Mouse (Mus musculus) forebrain, embryonic 12.5 days (tissue): ENCODE data around the gene Pdzd11. TPM values are rescaled to one million over a fixed set of nuclear protein-coding genes. Genes with fewer than 3 reads are reported as not detected.

Experiments
- ATAC-seq: fragments of 200-750 bp; cut with Nextera tagmentation; 2 replicates; pipeline ENCODE4 v1.8.0; 2017; ENCODE audit warnings: moderate TSS enrichment; ENCODE audit not compliant: low FRiP score
- H3K27ac ChIP-seq: fragments of 300-500 bp; sonication (generic); 2 replicates; pipeline ENCODE4 v1.5.1; 2016; ENCODE audit warnings: mild to moderate bottlenecking
- H3K27me3 ChIP-seq: fragments of 300-500 bp; sonication (generic); 2 replicates; pipeline ENCODE4 v1.6.1; 2016; ENCODE audit warnings: mild to moderate bottlenecking
- H3K36me3 ChIP-seq: fragments of 300-500 bp; sonication (generic); replicated peaks from 2 replicates; pipeline ENCODE4 v1.6.1; 2016; ENCODE audit warnings: mild to moderate bottlenecking
- H3K4me1 ChIP-seq: fragments of 300-500 bp; sonication (generic); 2 replicates; pipeline ENCODE4 v1.6.1; 2016
- H3K4me2 ChIP-seq: fragments of 300-500 bp; sonication (generic); 2 replicates; pipeline ENCODE4 v1.6.1; 2016; ENCODE audit warnings: mild to moderate bottlenecking, moderate library complexity
- H3K4me3 ChIP-seq: fragments of 300-500 bp; sonication (generic); replicated peaks from 2 replicates; pipeline ENCODE4 v1.5.1; 2016; ENCODE audit warnings: mild to moderate bottlenecking
- H3K9ac ChIP-seq: fragments of 300-500 bp; sonication (generic); 2 replicates; pipeline ENCODE4 v1.6.1; 2016; ENCODE audit warnings: mild to moderate bottlenecking
- H3K9me3 ChIP-seq: fragments of 300-500 bp; sonication (generic); 2 replicates; pipeline ENCODE4 v1.6.1; 2016
- WGBS: fragments of 180-500 bp; shearing (Covaris S2); methylation state at CpG from one replicate; pipeline ENCODE4 v1.1.7; 2016; 5-methylcytosine and 5-hydroxymethylcytosine counted together
- polyA plus RNA-seq: library from polyadenylated mRNA; unstranded; fragments of >200 nt; fragmentation: Nextera tagmentation; extraction: Ambion mirVana; gene quantifications from 2 replicates; pipeline ENCODE4 v1.2.1, GENCODE M21; 2016

The Pdzd11 gene
- polyA plus RNA-seq, 1 experiment from 2014 or later, result 130 TPM

- no peak for ATAC-seq
- no peak overlapping the region for H3K4me3 ChIP-seq
- H3K27ac ChIP-seq, result no peak overlapping the region
- H3K4me2 ChIP-seq, result no peak overlapping the region
- 26% methylated on average over 5 of the region's 5 CpGs for WGBS
- peaks cover 22% of the 10 kb centered on the region for H3K27me3 ChIP-seq
- no peak overlapping the region for H3K9ac ChIP-seq
- no peaks in the 10 kb centered on the region for H3K9me3 ChIP-seq
- no peaks in the 10 kb centered on the region for H3K4me1 ChIP-seq
- H3K36me3 ChIP-seq, result no peaks in the 10 kb centered on the region
These were observed 28.9 kb downstream of the Pdzd11 start for GRCm38 (mm10) chrX:100597439-100597838.

GRCm38 (mm10) chrX:100594791-100595190 is 31.6 kb downstream of the Pdzd11 start, which contains the start of gene P2ry4:
TSS of gene P2ry4 (minus strand) at chrX:100594869.
- H3K9ac ChIP-seq, result no peak within 1 kb of the TSS
- no peak for ATAC-seq
- no peaks in the 10 kb centered on the region for H3K36me3 ChIP-seq
- no peak within 1 kb of the TSS for H3K4me2 ChIP-seq
- no peaks in the 10 kb centered on the region for H3K4me1 ChIP-seq
- H3K9me3 ChIP-seq, result no peaks in the 10 kb centered on the region
- no peak within 1 kb of the TSS for H3K4me3 ChIP-seq
- 65% methylated on average over 4 of the region's 4 CpGs for WGBS
- peaks cover 25% of the 10 kb centered on the region for H3K27me3 ChIP-seq
- no peak within 1 kb of the TSS for H3K27ac ChIP-seq

Other genes starting within 250 kb of the Pdzd11 start
- not detected in 2 replicates for gene Otud6a, start 197.6 kb downstream of the Pdzd11 start, polyA plus RNA-seq
- 0.40 and 0.46 TPM in 2 replicates for gene Awat2, start 183.9 kb downstream of the Pdzd11 start, polyA plus RNA-seq
- gene Igbp1, start 132.3 kb downstream of the Pdzd11 start, polyA plus RNA-seq, result 28.6 and 29.9 TPM in 2 replicates
- gene Dgat2l6, start 101.7 kb downstream of the Pdzd11 start, polyA plus RNA-seq, result not detected in 2 replicates
- gene Awat1, start 54.3 kb downstream of the Pdzd11 start, polyA plus RNA-seq, result not detected in 2 replicates
- gene P2ry4, start 31.7 kb downstream of the Pdzd11 start, polyA plus RNA-seq, result not detected in 2 replicates
- 0.23 TPM in 1 of 2 replicates, not detected in the other for gene Arr3, start 21.1 kb downstream of the Pdzd11 start, polyA plus RNA-seq
- 45.4 and 53.2 TPM in 2 replicates for gene Kif4, start 831 bp downstream of the Pdzd11 start, polyA plus RNA-seq
- gene Gdpd2, start 103.3 kb upstream of the Pdzd11 start, polyA plus RNA-seq, result 8.8 and 9.5 TPM in 2 replicates
- 19.0 and 24.5 TPM in 2 replicates for gene Dlg3, start 141.2 kb upstream of the Pdzd11 start, polyA plus RNA-seq